Mouse (Mus musculus) brain, embryonic 18.5 days (tissue): ENCODE data around the gene Rad54l.
A peak's percentile ranks its signal among the peaks of the same experiment; 100 is the strongest.

Source experiments
- DNase-seq: peaks from one replicate; pipeline ENCODE4 v3.0.0-alpha.2; 2012; ENCODE audit warnings: low read depth, low spot score

Rad54l gene

GRCm38 (mm10) chr4:116074145-116074675, 49.3 kb downstream of the Rad54l start:
- no peak for DNase-seq

GRCm38 (mm10) chr4:116073146-116073545, 50.3 kb downstream of the Rad54l start:
- no peak for DNase-seq

- no peak for DNase-seq
These were observed 53.4 kb downstream of the Rad54l start for GRCm38 (mm10) chr4:116070116-116070515.

DNA sequence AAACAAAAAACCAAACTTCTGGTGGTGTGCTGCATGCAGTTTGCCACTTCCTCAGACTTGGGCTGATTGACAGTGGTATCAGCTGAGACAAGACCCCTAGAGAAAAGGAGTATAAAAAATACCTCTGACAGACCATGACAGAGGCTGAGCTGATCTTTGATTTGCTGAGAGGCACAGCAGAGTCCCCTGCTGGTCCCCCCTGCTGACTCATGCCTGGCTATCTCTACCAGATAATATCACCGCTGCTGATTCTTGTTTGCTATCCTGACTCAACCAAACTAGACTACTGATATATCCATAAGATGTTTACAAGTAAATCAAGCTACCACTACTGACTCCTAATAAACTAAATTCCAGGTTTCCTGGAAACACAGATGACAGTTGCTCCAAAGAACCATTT, 59.6 kb downstream of the Rad54l start:
- no peak for DNase-seq

DNA sequence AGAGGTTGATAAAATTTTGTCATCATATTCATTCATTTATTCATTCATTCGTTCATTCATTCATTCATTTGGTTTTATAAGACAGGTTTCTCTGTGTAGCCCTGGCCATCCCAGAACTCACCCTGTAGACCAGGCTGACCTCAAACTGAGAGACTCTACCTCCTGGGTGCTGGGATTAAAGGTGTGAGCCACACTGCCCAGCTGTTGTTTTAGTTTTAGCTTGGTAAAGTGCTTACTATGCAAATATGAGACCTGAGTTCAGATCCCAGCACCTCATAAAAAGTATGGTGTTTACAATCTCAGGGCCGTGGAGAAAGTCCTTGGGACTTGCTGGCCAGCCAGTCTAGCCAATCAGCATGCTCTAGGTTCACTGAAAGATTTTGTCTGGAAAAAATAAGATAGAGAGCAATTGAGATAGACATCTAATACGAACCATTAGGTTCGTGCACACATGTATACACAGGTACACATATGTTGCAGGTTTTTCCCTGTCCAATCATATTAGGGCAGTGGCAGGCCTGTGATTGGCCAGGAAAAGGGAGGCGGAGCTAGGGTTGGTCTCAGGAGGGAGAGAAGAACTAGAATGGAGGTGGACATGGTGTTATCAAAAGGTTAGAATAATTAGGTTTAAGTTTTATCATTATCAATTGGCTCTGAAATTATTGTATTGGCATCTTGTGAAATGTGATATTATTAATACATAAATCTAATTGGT, 64.3 kb downstream of the Rad54l start:
- DNase-seq: no peak

- DNase-seq: no peak
These were observed 65.9 kb downstream of the Rad54l start for GRCm38 (mm10) chr4:116057559-116057958.

DNA sequence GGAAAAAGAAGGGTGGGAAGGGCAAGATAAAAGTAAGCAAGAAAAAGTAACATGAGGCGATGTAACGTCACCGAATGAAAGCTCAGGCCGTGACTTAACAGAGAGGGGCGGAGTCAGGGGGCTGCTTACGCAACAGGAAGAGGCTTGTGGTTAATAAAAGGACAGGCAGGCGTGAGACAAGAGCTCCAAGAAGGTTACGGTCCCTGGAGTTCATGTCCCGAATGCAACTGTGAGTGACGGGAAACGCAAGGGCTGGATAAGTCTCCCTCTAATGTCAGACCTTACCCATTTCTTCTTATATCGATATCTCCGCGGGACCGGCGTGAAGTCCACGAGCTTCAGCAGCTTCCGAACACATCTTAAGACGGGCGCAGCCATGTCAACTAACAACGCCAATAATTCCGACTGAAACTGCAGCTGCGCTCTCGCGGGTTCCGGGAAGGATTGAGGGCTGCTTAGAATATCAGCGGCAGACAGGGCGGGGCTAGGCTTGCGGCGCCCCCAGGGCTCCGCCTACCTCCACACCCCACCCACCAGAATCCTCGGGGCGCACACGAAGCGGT, 70.0 kb downstream of the Rad54l start, which contains the start of gene Nsun4:
Gene Nsun4, minus strand, starts transcription at position 478 of the 563 bp plus-strand sequence.
- peak; percentile 83 for DNase-seq

DNA sequence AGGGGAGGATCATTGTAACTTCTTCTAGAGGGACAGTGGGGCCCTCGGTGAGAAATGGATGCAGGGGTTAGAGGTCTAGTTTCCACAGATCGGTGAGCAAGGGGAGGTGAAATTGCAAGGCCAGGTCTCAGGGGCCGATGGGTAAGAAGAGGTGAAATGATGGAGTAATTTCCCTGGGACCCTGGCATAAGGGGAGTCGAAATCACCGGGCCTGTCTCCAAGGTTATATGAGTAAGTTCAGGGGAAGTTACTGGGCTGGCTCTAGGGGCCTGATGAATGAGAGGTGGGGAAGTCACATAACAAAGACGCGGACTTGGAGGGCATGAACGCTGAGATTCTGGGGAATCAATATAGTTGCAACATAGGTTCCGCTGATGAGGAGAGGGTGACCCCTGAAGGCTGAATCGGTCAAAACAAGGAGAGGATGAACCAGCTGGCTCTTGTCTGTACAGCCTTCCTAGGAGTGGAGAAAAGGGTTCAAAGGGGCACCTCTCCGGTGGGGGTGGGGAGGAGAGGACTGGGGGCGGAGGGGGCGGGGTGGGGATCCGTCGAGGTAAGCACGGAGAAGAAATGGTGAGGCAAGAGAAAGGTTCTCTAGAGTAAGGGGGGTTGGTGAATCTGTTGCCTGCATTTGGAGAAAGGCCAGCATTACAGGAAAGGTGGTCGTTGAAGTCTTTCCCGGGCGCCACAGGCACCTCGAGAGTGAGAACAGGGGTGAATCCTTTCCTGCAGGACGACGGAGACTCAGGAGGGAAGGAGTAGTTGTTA, 70.8 kb downstream of the Rad54l start:
- no peak for DNase-seq

DNA sequence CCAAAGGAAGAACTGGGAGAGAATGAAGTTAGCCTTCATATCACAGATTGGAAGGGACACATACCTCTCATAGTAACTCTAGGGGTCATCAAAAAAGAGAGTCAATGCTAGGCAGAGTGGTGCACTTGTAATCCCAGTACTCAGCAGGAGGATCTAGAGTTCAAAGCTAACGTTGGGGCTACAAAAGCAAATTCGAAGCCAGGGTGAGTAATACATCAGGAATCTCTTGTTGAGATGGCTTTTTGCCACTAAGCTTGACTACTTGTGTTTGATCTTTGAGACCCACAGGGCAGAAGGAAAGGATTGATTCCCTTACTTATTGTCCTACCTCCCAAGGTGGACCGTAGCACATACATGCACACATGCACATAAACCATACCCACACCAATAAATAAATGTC, 74.3 kb downstream of the Rad54l start:
- DNase-seq: no peak

GRCm38 (mm10) chr4:116048130-116048920, 75.2 kb downstream of the Rad54l start:
- no peak for DNase-seq

- DNase-seq: no peak
These were observed 75.8 kb downstream of the Rad54l start for GRCm38 (mm10) chr4:116047681-116048080.

DNA sequence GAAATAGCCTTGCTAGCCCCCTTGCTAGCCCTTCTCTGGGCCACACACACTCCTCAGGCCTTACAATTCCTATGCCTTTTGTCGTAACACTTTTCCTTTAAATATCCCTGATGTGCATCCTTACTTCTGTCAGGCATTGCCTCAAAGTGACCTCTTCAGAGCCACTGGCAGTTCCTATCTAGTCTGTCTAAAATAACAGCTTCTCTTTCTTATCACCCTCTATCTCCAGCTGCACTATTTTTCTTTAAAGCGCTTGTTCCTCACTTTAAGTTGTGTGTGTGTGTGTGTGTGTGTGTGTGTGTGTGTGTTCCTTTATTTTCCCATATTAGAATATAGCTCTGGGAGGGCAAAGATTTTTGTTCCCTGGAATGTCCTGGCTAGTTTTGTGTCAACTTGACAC, 76.9 kb downstream of the Rad54l start:
- DNase-seq: no peak
